Mouse (Mus musculus): ENCODE measurements at regions not wholly inside any gene's neighbourhood (a gene's known extent, or its start where the extent isn't known, plus 50 kb on each side); places are given as distances from the start of the nearest gene placed in this dataset.

- no peak for DNase-seq (ENCODE audit: low spot score)
Observed at GRCm38 (mm10) chr1:155472112-155472955, 55.1 kb upstream of the Xpr1 start.

DNA sequence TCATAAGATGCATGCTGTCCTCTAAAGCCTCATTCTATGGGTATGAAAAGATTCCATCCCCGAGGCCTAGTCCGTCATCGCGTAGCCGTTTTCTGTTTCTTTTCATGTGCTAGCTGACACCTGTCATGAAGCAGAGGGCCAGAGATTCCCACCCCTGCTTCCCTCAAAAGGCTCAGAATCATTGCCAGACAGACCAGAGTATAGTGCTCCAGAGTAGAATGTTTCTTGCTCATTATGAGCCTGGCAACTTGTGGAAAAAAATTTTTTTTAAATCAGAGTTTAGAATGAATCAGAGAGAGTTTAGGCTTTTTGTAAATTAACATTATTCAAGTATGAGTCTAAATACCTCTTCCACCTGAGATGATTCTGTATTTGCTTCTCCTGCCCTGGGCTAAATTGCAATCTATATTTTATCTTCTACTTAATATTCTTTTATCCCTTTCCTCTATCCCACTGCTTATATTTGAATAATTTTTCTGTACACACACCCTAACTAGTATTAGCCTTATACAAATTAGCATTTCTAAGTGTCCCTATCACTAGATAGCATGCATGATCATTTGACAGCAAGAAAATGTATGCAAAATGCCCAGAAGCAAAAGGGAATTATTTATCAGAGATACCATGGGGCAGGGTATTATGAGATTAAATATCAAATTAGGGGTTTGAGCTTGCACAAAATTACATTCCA lies 55.9 kb upstream of the Xpr1 start:
- no peak for DNase-seq (ENCODE audit: low spot score)

DNA sequence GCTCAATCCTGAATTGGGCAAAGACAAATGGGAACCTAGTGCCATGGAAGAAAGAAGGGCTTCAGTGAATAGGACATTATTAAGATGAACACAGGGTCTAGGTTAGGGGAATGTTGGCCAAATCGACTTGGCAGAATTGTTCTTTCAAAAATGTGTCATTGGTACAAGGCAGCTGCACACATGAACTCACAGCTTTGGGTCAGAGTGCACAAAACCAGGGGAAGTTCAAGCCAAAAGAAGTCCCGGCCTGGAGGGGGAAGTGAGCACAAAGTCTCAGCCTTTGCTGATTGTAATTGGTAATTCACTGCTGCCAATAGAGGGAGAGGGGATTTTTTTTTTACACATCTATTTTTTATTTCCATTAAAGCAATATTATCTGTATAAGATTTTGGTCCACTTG lies 57.8 kb upstream of the Xpr1 start:
- no peak for DNase-seq (ENCODE audit: low spot score)

DNA sequence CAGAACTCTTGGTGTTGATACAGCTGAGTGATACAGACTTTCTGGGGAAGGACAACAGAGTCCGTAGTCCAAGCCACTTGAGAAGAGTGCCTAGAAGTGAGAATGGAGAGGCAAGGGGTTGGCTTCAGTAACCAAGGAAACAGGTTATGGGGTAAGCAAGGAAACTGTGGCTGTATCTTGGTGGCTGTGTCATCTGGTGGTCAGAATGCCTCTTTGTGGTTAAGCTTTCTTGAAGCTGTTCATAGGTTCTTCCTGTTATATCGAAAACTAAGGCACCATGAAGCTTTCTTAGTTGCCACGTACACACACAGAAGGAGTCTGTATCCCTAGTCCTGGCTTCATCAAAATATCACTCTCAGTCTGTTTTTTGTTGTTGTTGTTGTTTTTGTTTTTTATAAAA lies 59.0 kb upstream of the Xpr1 start:
- DNase-seq (ENCODE audit: low spot score), result no peak

DNA sequence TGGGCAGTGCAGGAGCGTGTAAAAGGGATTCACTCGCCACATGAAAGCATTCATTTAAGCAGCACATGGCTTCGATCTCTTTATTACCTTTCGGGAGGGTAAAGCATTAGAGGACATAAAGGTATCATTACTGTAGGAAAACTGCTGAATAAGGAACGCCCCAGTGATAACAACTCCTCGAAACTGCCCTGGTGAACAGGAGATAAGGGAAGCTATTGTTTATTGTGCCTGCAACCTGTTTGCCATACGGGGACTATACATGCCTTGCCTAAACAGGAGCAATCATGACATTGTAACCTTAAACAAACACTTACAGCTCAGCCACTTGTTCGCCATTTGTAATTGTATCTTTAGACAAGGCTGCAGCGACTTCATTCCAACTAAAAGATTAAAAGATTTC lies 64.9 kb upstream of the Xpr1 start:
- no peak for DNase-seq (ENCODE audit: low spot score)

DNA sequence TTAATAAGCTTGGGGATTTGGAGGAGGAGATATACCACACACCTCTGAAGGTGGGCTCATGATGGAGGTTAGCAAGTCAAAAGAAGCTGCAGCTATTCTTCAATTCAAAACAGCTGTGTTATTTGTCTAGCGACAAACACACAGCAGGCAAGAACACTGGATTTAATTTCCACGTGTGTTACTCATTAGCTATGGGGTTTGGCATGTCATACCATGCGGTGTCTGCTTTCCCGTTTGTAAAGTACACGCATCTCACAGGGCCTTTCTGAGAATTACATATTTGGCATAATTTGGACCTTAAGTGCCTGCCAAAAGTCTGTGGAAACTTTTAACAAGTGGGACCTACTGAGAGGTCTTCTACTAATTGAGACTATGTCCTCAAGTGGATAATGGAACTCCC lies 65.5 kb upstream of the Xpr1 start:
- no peak for DNase-seq (ENCODE audit: low spot score)

DNA sequence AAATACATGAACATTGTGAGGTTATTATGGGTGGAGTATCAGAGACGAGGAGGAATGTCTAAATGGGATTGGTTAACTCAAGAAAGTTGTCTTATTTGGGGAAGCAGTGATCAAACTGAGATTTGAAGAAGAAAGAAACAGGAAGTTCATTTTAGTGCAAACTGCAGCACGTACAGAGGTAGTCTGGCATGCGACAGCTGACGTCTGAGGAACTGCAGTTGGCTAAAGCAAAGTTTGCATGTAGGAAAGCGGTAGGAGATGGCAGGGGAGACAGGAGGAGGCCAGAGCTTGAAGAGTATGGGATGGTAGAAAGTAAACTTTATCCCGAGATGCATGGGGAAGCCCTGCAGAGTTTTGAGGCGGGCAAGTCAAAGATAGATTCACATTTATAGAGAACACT lies 66.5 kb upstream of the Xpr1 start:
- no peak for DNase-seq (ENCODE audit: low spot score)

DNA sequence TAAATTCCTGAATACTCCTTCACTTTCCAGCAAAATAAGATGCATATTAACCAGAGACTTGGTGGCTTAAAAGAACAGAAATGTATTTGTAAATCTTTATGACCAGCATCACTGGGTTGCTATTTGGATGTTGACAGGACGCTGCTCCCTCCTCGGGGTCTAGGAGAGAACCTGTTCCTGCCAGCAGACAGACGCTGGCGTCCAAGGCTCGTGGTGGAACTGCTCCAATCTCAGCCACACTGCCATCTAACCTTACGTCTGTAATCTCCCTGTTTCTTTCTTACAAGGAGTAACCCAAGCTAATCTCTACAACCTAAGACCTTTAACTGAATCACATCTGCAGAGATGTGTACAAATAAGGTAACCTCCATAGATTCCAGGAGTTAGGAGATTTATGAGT lies 70.1 kb upstream of the Acbd6 start:
- DNase-seq (ENCODE audit: low spot score), result no peak

DNA sequence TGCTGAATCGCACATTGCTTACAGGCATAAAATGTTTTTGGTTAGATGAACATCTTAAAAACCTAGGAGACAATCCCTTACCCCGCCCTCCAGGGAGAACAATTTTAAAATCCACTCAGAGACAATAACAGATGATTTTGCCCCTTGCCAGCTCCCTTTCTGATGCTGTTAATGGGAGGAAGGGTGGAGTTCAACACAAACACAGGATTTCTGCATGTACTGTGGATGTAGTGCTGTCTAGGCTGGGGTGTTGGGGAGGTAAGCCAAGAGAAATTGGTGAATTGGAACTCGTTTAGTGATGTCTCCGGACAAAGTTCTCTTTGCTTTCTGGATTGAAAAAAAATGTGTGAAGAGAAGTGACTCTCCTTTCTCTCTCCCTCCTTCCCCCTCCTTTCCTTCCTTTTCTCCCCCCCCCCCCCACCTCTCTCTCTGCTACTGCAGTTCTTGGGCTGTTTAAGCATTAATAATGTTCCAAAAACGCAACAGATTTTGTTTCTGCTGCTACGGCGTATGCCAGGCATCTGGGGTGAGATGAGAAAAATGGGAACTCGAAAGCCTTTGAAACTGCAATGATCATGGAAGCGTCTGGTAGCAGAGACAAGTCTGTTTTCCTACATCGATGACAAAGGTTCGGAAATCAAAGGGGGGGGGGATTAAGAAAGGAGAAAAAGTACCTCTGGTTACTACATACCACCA lies 68.8 kb upstream of the Acbd6 start:
- no peak for DNase-seq (ENCODE audit: low spot score)

GRCm38 (mm10) chr1:155490131-155490530 lies 67.8 kb upstream of the Acbd6 start:
- DNase-seq (ENCODE audit: low spot score), result no peak

- no peak for DNase-seq (ENCODE audit: low spot score)
Observed at GRCm38 (mm10) chr1:155491205-155492026, 66.5 kb upstream of the Acbd6 start.

DNA sequence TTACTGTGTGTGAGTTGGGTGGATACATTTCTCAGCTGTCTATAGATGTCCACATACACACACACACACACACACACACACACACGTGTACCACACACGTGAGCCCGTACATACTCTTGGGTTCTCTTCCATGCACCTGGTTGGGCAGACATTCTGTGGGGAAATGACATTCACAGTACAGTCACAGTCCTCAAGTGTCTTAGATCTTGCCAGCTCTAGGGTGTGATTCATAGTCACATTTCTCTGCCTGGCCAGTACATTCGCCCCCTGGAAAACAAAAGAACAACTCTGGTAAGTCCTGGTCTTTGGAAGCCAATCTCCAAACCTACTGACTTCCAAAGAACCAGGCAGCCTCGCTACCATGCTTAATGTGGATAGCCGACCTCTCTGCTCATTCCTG lies 64.6 kb upstream of the Acbd6 start:
- DNase-seq (ENCODE audit: low spot score), result no peak

DNA sequence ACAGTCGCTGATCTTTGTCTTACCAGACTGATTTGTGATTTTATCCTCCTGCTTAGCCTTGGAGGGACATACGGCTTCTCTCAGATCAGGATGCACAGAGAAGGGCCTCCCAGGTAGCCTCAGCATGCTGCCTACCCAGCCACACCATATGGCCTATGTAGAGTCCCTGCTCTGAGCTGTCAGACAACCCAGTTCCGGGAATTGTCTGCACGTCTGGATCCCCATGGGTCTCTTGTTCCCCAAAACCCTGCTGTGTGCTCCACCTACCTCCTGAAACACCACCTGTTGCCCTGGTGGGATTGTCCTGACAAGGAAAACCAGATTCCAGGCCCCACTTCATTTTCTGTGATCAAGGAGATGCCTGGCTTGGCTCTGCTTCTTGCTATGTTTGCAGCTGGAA lies 64.1 kb upstream of the Acbd6 start:
- no peak for DNase-seq (ENCODE audit: low spot score)

DNA sequence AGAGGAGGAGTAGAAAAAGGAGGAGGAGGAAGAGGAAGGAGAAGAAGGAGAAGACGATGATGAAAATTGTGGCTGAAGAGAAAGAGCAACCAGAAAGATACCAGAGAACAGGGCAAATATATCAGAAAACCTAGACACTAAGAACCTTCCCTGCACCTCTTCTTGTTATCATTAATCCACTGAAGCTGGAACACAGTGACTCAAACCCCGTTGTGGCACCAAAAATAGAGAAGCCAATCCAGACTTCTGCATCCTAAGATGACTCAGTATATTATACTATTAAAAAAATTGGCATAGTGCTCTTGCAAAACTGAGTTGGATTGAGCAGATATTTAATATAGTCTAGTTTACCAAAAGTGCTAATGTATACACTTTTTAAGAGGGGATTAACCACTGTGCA lies 63.6 kb upstream of the Acbd6 start:
- DNase-seq (ENCODE audit: low spot score), result no peak

DNA sequence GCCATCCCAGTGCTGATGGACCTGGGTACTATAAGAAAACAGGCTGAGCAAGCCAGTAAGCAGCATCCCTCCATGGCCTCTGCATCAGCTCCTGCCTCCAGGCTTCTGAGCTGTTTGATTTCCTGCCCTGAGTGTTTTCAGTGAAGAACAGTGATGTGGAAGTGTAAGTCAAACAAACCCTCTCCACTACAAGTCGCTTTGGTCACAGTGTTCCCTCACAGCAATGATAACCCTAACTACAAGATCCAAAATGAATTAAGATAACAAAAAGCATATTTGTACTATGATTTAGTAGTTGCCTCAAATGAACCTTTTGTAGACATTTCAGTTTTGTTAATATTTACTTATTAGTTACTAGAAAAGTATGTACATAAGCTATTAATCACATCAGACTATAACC lies 58.2 kb upstream of the Acbd6 start:
- DNase-seq (ENCODE audit: low spot score), result no peak

- no peak for DNase-seq (ENCODE audit: low spot score)
Observed at GRCm38 (mm10) chr1:155502867-155503266, 55.1 kb upstream of the Acbd6 start.

- peak; percentile 8 for DNase-seq (ENCODE audit: low spot score)
Observed at GRCm38 (mm10) chr1:155504581-155505328, 53.2 kb upstream of the Acbd6 start.

DNA sequence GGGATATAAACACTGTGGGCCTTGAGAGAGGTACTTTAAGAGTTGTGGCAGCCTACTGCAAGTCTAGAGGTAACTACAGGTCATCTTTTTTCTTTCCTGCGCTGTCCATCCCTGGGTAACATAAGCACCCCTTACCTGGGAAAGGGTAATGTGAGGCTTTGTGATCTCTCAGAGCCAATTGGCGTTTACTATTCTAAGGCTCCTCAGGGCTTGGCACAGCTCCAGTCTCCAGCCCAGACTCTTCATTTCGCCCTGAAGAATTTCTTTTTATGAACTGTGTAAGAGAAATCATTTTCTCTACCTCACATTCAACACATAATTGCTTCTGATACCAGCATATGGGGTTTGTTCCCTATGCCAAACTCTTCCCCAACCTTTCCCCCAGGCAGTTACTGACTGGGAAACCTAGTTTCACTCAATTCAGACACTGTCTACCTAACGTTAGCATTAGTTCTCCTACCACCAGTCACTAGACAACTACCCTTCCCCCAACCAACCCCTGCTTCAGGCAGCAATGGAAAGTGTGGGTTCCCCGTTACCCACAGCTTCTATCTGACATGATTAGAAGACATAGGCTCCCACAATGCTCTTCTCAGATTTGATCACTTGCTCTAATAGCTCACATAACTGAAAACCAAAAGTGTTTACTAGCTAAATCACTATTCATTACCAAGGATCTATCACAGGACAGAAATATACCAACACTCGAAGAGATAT lies 52.4 kb upstream of the Acbd6 start:
- DNase-seq (ENCODE audit: low spot score), result no peak
